Mouse (Mus musculus) liver, embryonic 14.5 days (tissue): ENCODE data around the gene Tnnc2.

ENCODE experiments used
- CTCF ChIP-seq: IDR thresholded peaks from 2 replicates; pipeline ENCODE4 v1.5.1; 2016; ENCODE audit warnings: antibody characterized with exemption, low read depth, control low read depth
- EP300 ChIP-seq: IDR thresholded peaks from 2 replicates; pipeline ENCODE4 v1.6.1; 2016; ENCODE audit warnings: antibody characterized with exemption, low read depth

GRCm38 (mm10) chr2:164735446-164735845 lies 44.3 kb downstream of the Tnnc2 start:
- TF ChIP-seq CTCF = no peak
- no peak for TF ChIP-seq EP300
